Mouse (Mus musculus) megakaryocyte progenitor cell, adult 5-6 weeks (primary cell): Measurements from ENCODE around the gene Olfr51. TPM values are rescaled to one million over a fixed set of nuclear protein-coding genes. Genes with fewer than 3 reads are reported as not detected.

Experiments
- total RNA-seq, 2 experiments: library from RNA; stranded (forward) in 1 of 2; stranded (reverse) in 1 of 2; fragments of 157-497, 149-512 nt in 1 of 2; fragments of 200-1000 nt in 1 of 2; gene quantifications; 2 replicates each; pipeline versions ENCODE4 v1.2.3 to v1.2.4; 2015 to 2017

The Olfr51 gene
- total RNA-seq, 2 experiments from 2014 or later, result not detected

Other genes starting within 250 kb of the Olfr51 start
- 0.66 and 1.0 TPM in 2 replicates for gene Zfp354c, start 175.9 kb upstream of the Olfr51 start, total RNA-seq (2015)
- gene Zfp354c, start 175.9 kb upstream of the Olfr51 start, total RNA-seq (2017), result 0.50 and 1.1 TPM in 2 replicates
- gene Zfp879, start 162.0 kb upstream of the Olfr51 start, total RNA-seq (2015), result 0.10 TPM in 1 of 2 replicates, not detected in the other
- gene Zfp879, start 162.0 kb upstream of the Olfr51 start, total RNA-seq (2017), result 0.17 TPM in 1 of 2 replicates, not detected in the other
- not detected in 2 replicates for gene Grm6, start 152.9 kb upstream of the Olfr51 start, total RNA-seq (2015)
- gene Grm6, start 152.9 kb upstream of the Olfr51 start, total RNA-seq (2017), result not detected in 2 replicates
- gene Zfp454, start 115.9 kb upstream of the Olfr51 start, total RNA-seq (2015), result not detected in 2 replicates
- gene Zfp454, start 115.9 kb upstream of the Olfr51 start, total RNA-seq (2017), result not detected in 2 replicates
- gene Zfp2, start 87.4 kb upstream of the Olfr51 start, total RNA-seq (2015), result 1.8 and 3.8 TPM in 2 replicates
- 0.68 and 0.96 TPM in 2 replicates for gene Zfp2, start 87.4 kb upstream of the Olfr51 start, total RNA-seq (2017)
- gene Zfp354b, start 72.0 kb upstream of the Olfr51 start, total RNA-seq (2015), result 0.10 TPM in 1 of 2 replicates, not detected in the other
- 0.27 TPM in 1 of 2 replicates, not detected in the other for gene Zfp354b, start 72.0 kb upstream of the Olfr51 start, total RNA-seq (2017)
- not detected in 2 replicates for gene 4933414I15Rik, start 59.8 kb upstream of the Olfr51 start, total RNA-seq (2015)
- not detected in 2 replicates for gene 4933414I15Rik, start 59.8 kb upstream of the Olfr51 start, total RNA-seq (2017)
- gene Prop1, start 49.8 kb upstream of the Olfr51 start, total RNA-seq (2015), result not detected in 2 replicates
- gene Prop1, start 49.8 kb upstream of the Olfr51 start, total RNA-seq (2017), result not detected in 2 replicates
- not detected in 2 replicates for gene Olfr1378, start 37.1 kb upstream of the Olfr51 start, total RNA-seq (2015)
- gene Olfr1378, start 37.1 kb upstream of the Olfr51 start, total RNA-seq (2017), result not detected in 2 replicates
- gene Olfr1377, start 21.6 kb upstream of the Olfr51 start, total RNA-seq (2015), result not detected in 2 replicates
- not detected in 2 replicates for gene Olfr1377, start 21.6 kb upstream of the Olfr51 start, total RNA-seq (2017)
- gene Olfr54, start 10.6 kb downstream of the Olfr51 start, total RNA-seq (2015), result not detected in 2 replicates
- gene Olfr54, start 10.6 kb downstream of the Olfr51 start, total RNA-seq (2017), result not detected in 2 replicates
- not detected in 2 replicates for gene Olfr1375, start 44.5 kb downstream of the Olfr51 start, total RNA-seq (2015)
- not detected in 2 replicates for gene Olfr1375, start 44.5 kb downstream of the Olfr51 start, total RNA-seq (2017)
- gene Zfp354a, start 55.7 kb downstream of the Olfr51 start, total RNA-seq (2015), result not detected in 2 replicates
- gene Zfp354a, start 55.7 kb downstream of the Olfr51 start, total RNA-seq (2017), result not detected in 2 replicates
- not detected in 2 replicates for gene Gm12569, start 216.9 kb downstream of the Olfr51 start, total RNA-seq (2015)
- gene Gm12569, start 216.9 kb downstream of the Olfr51 start, total RNA-seq (2017), result not detected in 2 replicates